Mouse (Mus musculus) stomach, embryonic 14.5 days (tissue): Measurements from ENCODE around the gene Trp53tg5. TPM values are rescaled to one million over a fixed set of nuclear protein-coding genes. Genes with fewer than 3 reads are reported as not detected.
A peak's percentile ranks its signal among the peaks of the same experiment; 100 is the strongest.

ENCODE experiments used
- ATAC-seq: fragments of 200-750 bp; cut with Nextera tagmentation; 2 replicates; pipeline ENCODE4 v1.8.0; 2017; ENCODE audit warnings: low read depth, moderate TSS enrichment; ENCODE audit not compliant: insufficient number of reproducible peaks, insufficient read depth, low FRiP score
- H3K27ac ChIP-seq: fragments of 300-500 bp; sonication (generic); 2 replicates; pipeline ENCODE4 v1.5.1; 2014; ENCODE audit warnings: mild to moderate bottlenecking, low read length, moderate library complexity, mixed read lengths
- H3K27me3 ChIP-seq: fragments of 300-500 bp; sonication (generic); 2 replicates; pipeline ENCODE4 v1.6.1; 2014; ENCODE audit warnings: low read length, control low read depth, mixed read lengths; ENCODE audit not compliant: control insufficient read depth, insufficient read depth
- H3K36me3 ChIP-seq: fragments of 300-500 bp; sonication (generic); 2 replicates; pipeline ENCODE4 v1.6.1; 2014; ENCODE audit warnings: mild to moderate bottlenecking, control low read depth, low read length, moderate library complexity, mixed read lengths; ENCODE audit not compliant: control insufficient read depth, insufficient read depth
- H3K4me1 ChIP-seq: fragments of 300-500 bp; sonication (generic); 2 replicates; pipeline ENCODE4 v1.6.1; 2014; ENCODE audit warnings: low read length, control low read depth, mixed read lengths; ENCODE audit not compliant: control insufficient read depth, insufficient read depth
- H3K4me2 ChIP-seq: fragments of 300-500 bp; sonication (generic); replicated peaks from 2 replicates; pipeline ENCODE4 v1.6.1; 2014; ENCODE audit warnings: low read depth, low read length, control low read depth
- H3K4me3 ChIP-seq: fragments of 300-500 bp; sonication (generic); 2 replicates; pipeline ENCODE4 v1.5.1; 2014; ENCODE audit warnings: low read depth, low read length, control low read depth
- H3K9ac ChIP-seq: fragments of 300-500 bp; sonication (generic); replicated peaks from 2 replicates; pipeline ENCODE4 v1.6.1; 2014; ENCODE audit warnings: low read depth, mild to moderate bottlenecking, control low read depth, low read length, moderate library complexity, mixed read lengths
- H3K9me3 ChIP-seq: fragments of 300-500 bp; sonication (generic); 2 replicates; pipeline ENCODE4 v1.6.1; 2016; ENCODE audit warnings: low read depth, low read length, control low read depth; ENCODE audit not compliant: control insufficient read depth
- WGBS: fragments of 180-500 bp; shearing (Covaris S2); extraction: QIAGEN DNeasy Blood & Tissue Kit; methylation state at CpG from one replicate; pipeline ENCODE4 v1.1.7; 2014; 5-methylcytosine and 5-hydroxymethylcytosine counted together
- polyA plus RNA-seq: library from polyadenylated mRNA; unstranded; fragments of >200 nt; fragmentation: Nextera tagmentation; extraction: Ambion mirVana; gene quantifications from 2 replicates; pipeline ENCODE4 v1.2.1, GENCODE M21; 2014

Trp53tg5 gene
- polyA plus RNA-seq, 1 experiment from 2014 or later: not detected

DNA sequence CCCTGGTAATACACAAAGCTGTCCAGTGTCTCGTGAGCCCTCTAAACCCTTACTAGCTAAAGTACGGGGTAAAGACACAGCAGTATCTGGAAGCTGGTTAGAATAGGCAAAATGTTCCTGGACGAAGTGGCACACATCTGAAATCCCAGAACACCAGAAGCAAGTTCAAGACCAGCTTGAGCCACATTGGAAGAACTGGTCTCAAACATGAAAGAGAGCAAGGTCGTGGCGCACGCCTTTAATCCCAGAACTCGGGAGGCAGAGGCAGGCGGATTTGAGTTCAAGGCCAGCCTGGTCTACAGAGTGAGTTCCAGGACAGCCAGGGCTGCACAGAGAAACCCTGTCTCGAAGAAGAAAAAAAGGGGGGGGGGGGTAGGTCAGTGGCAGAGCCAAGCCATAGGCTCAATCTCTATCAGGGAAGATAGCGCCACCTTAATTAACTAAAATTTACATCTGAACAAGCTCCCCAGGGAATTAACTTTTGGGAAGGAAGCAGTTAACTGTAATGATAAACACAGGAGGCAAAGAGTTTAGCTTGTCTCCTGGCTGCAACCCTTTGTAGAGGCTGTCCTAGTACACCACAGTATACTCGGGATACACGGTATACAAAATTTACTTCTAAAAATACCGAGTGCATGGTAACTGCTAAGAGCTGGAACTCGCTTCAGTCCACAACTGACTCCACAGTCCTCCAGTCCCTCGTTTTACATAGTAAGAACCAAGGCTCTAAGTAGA, 43.5 kb downstream of the Trp53tg5 start:
- Histone ChIP-seq H3K9ac (no peak overlapping the region), H3K27ac (peak overlapping the region; percentile 0; the same call in 1 of the 2 replicates), H3K4me3 (no peak overlapping the region), H3K9me3 (no peaks in the 10 kb centered on the region), H3K27me3 (no peaks in the 10 kb centered on the region), H3K4me1 (peaks cover 49% of the 10 kb centered on the region), H3K36me3 (peaks cover 20% of the 10 kb centered on the region; the same call in 1 of the 2 replicates), H3K4me2 (peak overlapping the region; percentile 15; the same call in 1 of the 2 replicates)
- ATAC-seq: no peak
- 52% methylated on average over 15 of the region's 15 CpGs for WGBS

DNA sequence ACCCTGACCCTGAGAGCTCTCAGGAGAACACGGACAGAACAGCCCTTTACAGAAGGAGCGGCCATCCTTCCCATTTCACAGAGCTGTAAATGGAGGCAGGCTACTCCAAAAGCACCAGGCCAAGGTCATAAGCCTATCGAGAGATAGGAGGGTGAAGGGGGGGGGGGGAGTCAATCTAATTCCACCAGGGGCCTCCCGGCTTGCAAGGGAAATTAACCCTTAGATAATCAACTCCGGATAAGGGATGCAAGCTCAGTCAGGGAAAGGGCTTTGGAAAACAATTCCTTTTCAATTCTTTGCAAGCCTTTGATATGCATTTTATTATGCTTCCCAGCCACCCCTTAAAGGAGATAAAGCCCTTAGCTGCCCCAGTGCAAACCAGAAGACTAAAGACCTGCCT, 45.1 kb downstream of the Trp53tg5 start:
- no peaks in the 10 kb centered on the region for H3K27me3 ChIP-seq
- H3K9me3 ChIP-seq: no peaks in the 10 kb centered on the region
- ATAC-seq: no peak
- H3K9ac ChIP-seq: no peak overlapping the region
- H3K27ac ChIP-seq: no peak overlapping the region
- no peak overlapping the region for H3K4me3 ChIP-seq
- peaks cover 25% of the 10 kb centered on the region for H3K36me3 ChIP-seq
- no peak overlapping the region for H3K4me2 ChIP-seq
- H3K4me1 ChIP-seq: peaks cover 33% of the 10 kb centered on the region
- 38% methylated on average over 5 of the region's 5 CpGs for WGBS

DNA sequence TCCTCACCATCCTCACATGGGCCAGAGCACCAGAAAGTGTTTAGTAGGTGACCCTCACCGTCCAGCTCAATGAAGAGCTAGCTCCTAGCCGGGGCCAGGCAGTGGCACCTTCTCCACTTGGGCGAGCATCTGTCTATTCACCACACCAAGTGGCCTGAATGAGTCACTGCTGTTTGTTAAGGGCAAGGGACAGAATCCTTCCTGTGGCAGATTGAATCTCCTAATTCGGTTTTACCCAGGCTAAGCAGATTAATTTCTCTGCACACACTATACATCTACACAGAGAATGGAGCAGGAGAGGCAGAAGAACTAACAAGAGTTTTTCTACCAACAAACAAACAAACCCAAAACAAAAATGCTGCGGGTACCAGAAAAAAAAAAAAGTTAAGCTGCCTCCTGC, 46.6 kb downstream of the Trp53tg5 start:
- H3K4me3 ChIP-seq: no peak overlapping the region
- no peak overlapping the region for H3K4me2 ChIP-seq
- H3K36me3 ChIP-seq: peaks cover 27% of the 10 kb centered on the region
- H3K4me1 ChIP-seq: peaks cover 18% of the 10 kb centered on the region
- no peak overlapping the region for H3K27ac ChIP-seq
- H3K9me3 ChIP-seq: no peaks in the 10 kb centered on the region
- 79% methylated on average over 5 of the region's 5 CpGs for WGBS
- ATAC-seq: no peak
- H3K9ac ChIP-seq: no peak overlapping the region
- H3K27me3 ChIP-seq: no peaks in the 10 kb centered on the region

DNA sequence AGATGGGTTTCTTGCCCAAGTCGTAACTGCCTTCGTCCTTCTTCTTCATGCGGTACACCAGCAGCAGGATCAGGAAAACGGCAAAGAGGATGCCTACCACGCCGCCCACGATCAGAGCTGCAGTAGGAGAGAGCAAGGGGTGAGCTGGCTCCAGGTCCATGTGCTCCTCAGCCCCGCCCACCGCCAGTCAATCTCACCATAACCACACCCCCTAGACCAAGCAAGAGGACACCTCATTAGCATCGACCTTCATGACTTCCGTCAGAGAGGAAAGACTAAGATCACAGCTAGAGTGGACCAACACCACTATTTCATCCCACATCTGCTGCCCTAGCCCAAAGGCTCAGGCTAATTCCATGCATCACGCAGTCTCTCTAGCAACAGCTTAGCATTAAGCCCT, 47.4 kb downstream of the Trp53tg5 start:
- Histone ChIP-seq H3K27me3 (no peaks in the 10 kb centered on the region), H3K4me2 (no peak overlapping the region), H3K9ac (no peak overlapping the region), H3K4me3 (no peak overlapping the region), H3K4me1 (peaks cover 9% of the 10 kb centered on the region), H3K27ac (no peak overlapping the region), H3K9me3 (no peaks in the 10 kb centered on the region), H3K36me3 (peaks cover 27% of the 10 kb centered on the region)
- 23% methylated on average over 12 of the region's 12 CpGs for WGBS
- ATAC-seq: no peak

DNA sequence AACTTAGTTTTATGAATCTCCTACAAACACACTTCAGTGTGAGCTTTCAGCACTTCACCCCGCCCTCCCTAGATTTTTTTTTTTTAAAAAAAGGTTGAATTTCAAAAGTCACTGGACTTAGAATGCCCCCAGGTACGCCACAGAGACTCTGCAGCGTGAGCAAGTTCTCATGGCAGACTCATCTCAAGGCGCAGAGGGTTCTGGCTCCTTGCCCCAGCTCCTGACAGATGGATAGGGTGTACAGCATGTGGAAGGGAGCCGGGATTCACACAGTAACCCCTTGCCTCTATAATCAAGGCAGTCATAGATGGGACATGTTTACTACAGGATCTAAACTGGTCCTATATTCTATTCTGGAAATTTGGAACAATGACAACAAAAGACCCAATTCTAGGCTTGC, 48.1 kb downstream of the Trp53tg5 start:
- Histone ChIP-seq H3K4me2 (no peak overlapping the region), H3K4me1 (peaks cover 2% of the 10 kb centered on the region), H3K9me3 (no peaks in the 10 kb centered on the region), H3K36me3 (peaks cover 27% of the 10 kb centered on the region), H3K4me3 (no peak overlapping the region), H3K27ac (no peak overlapping the region), H3K27me3 (no peaks in the 10 kb centered on the region), H3K9ac (no peak overlapping the region)
- WGBS: 79% methylated on average over 5 of the region's 5 CpGs
- no peak for ATAC-seq

DNA sequence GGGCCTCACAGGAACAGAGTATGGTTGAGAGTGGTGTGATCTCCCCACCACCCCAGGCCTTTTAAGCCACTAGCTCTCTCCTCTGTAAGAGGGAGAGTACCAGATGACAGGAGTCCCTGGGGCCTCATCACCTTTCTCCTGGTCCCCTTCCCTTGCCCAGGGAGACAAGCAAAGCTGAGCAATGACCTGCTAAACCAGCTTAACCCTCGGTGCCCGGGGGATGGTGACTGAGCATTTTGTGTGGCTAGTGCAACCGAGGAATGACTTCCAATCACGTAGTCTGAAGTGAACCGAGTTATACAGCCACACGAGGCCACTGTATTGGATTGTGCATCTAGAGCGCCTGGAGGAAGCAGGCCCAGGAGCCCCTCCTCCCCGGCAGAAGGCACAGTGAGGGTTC, 49.1 kb downstream of the Trp53tg5 start:
- 91% methylated on average over 8 of the region's 8 CpGs for WGBS
- Histone ChIP-seq H3K4me2 (no peak overlapping the region), H3K4me3 (no peak overlapping the region), H3K36me3 (peaks cover 23% of the 10 kb centered on the region), H3K9ac (no peak overlapping the region), H3K27ac (no peak overlapping the region), H3K27me3 (no peaks in the 10 kb centered on the region), H3K4me1 (no peaks in the 10 kb centered on the region), H3K9me3 (no peaks in the 10 kb centered on the region)
- no peak for ATAC-seq

DNA sequence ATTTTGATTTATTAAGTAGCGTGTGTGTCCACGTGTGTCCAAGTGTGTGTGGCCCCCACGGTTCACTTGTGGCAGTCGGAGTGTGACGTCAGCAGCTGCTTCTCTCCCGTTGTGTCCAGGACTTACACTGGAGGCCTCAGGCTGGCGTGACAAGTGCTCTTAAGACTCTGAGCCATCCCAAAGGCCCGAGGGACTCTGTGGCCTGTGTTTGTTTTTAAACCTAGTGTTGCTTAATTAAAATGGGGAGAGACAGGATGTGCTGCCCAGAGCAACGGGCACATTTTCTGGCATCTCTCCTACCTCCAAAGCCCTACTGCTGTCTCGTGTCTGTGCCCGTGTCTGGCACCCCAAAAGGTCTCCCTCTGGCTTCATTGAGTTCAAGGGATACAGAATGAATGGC, 50.1 kb downstream of the Trp53tg5 start:
- no peak for ATAC-seq
- Histone ChIP-seq H3K4me1 (no peaks in the 10 kb centered on the region), H3K9ac (no peak overlapping the region), H3K4me3 (no peak overlapping the region), H3K9me3 (no peaks in the 10 kb centered on the region), H3K4me2 (no peak overlapping the region), H3K27ac (no peak overlapping the region), H3K27me3 (no peaks in the 10 kb centered on the region), H3K36me3 (peaks cover 23% of the 10 kb centered on the region)
- 89% methylated on average over 11 of the region's 11 CpGs for WGBS

DNA sequence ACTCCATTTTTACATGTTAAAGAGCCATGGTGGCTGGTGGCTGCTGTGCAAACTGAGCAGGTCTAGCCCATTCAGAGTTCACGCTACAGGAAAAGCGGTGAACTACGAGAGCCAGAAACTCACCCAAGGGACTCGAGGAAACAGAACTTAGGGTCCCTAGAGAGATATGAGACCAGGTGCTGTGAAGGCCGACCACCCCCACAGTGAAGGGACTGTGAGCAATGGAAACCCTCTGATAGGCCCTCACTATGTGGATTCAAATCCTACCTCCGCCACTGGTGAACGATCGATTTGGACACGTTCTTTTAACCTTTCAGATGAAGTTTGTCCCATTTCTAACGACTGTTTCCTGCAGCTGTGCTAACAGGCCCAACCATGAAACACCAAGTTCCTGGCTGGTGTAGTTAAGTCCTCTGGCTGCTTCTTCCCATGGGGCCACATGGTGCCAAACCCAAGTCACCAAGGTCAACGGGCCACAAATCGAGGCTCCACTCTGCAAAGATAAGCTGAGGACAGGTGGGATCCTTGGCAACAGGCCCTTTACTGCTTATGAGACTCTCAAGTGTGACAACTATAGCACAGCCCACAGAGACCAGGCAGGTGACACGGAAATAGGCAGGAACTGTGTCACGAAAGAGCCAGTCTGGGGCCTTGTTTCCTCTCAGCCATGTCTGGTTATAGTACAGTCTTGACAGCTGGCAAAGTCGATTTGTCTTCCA, 50.7 kb downstream of the Trp53tg5 start:
- no peak overlapping the region for H3K4me3 ChIP-seq
- no peaks in the 10 kb centered on the region for H3K4me1 ChIP-seq
- no peaks in the 10 kb centered on the region for H3K27me3 ChIP-seq
- no peak overlapping the region for H3K4me2 ChIP-seq
- H3K36me3 ChIP-seq: peaks cover 23% of the 10 kb centered on the region
- WGBS: 86% methylated on average over 15 of the region's 15 CpGs
- no peak overlapping the region for H3K9ac ChIP-seq
- H3K9me3 ChIP-seq: no peaks in the 10 kb centered on the region
- no peak overlapping the region for H3K27ac ChIP-seq
- ATAC-seq: no peak
